Mouse (Mus musculus): ENCODE measurements around the gene Sirt7.

DNA sequence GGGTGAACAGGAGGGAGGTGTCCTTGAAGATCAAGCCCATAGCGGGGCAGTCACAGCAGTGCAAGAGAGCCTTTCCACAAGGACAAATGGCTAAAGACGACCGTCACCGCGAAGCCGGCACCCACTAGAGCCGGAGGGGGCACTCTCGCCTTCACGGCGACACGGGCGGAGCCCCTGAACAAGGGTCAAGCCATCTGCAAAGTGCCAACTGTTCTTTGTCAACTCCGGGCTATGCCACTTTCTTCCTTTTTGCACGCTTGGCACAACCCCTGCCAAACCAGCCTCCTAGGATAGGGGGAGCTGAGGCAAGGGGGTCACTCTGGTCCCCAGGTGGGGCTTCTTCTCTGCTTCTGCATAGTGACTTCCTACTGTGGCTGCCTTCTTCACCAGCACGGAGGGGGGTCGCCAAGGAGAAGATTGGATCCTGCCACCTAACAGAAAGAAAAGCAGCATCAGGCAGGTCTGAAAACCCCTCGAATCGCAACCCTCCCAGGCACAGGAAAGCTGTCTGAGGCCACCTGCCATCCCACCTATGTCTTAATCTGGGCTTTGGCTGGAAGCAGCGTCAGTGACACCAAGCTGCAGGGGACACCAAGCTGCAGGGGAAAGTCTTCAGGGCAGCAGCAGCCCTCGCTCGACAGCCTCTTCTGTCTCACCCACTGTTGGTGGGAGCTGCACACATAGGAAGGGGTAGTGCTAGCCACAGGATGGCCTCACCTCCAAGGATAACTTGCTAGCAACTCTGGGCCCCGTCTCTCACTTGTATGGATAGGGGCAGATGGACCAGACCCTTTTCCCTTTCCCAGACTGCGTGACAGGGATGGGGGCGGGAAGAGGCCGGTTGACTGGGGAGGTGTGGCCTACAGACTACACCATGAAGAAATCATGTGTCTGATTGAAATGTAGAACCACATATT, 6.2 kb downstream of the Sirt7 start:
- TF ChIP-seq CTCF (IDR thresholded peaks at IDR 0.05; ENCODE audit: extremely low read depth, insufficient read depth, insufficient read length, insufficient replicate concordance) (no peak), POLR2A (IDR thresholded peaks at IDR 0.05; ENCODE audit: low read depth, low read length) (no peak)

Measured in spleen, adult 2 months (tissue).